Mouse (Mus musculus): ENCODE data around the gene Cyth1.
A peak's percentile ranks its signal among the peaks of the same experiment; 100 is the strongest.

Gene Cyth1

GRCm38 (mm10) chr11:118196824-118197388 is 51.5 kb downstream of the Cyth1 start:
- peak; percentile 54 for DNase-seq

GRCm38 (mm10) chr11:118193390-118194147 is 54.8 kb downstream of the Cyth1 start:
- DNase-seq: peak; percentile 81

GRCm38 (mm10) chr11:118192973-118193372 is 55.4 kb downstream of the Cyth1 start:
- DNase-seq: no peak

- DNase-seq: no peak
Observed at GRCm38 (mm10) chr11:118182768-118183167, 65.6 kb downstream of the Cyth1 start.

- no peak for DNase-seq
Observed at GRCm38 (mm10) chr11:118182353-118182752, 66.0 kb downstream of the Cyth1 start.

- DNase-seq: no peak
Observed at GRCm38 (mm10) chr11:118180199-118180598, 68.2 kb downstream of the Cyth1 start.

GRCm38 (mm10) chr11:118178236-118178635 is 70.2 kb downstream of the Cyth1 start:
- DNase-seq: no peak

GRCm38 (mm10) chr11:118174752-118175151 is 73.6 kb downstream of the Cyth1 start:
- DNase-seq: no peak

GRCm38 (mm10) chr11:118172768-118173167 is 75.6 kb downstream of the Cyth1 start:
- DNase-seq: no peak

- peak; percentile 75 for DNase-seq
Observed at GRCm38 (mm10) chr11:118170333-118170732, 78.1 kb downstream of the Cyth1 start.

- peak; percentile 66 for DNase-seq
Observed at GRCm38 (mm10) chr11:118168714-118169113, 79.7 kb downstream of the Cyth1 start.

- DNase-seq: no peak
Observed at GRCm38 (mm10) chr11:118166626-118167025, 81.8 kb downstream of the Cyth1 start.

GRCm38 (mm10) chr11:118165681-118166080 is 82.7 kb downstream of the Cyth1 start:
- DNase-seq: no peak

GRCm38 (mm10) chr11:118164566-118164965 is 83.8 kb downstream of the Cyth1 start:
- DNase-seq: peak; percentile 91

GRCm38 (mm10) chr11:118162245-118162644 is 86.1 kb downstream of the Cyth1 start:
- peak; percentile 43 for DNase-seq

- DNase-seq: no peak
Observed at GRCm38 (mm10) chr11:118161240-118161639, 87.2 kb downstream of the Cyth1 start.

GRCm38 (mm10) chr11:118160763-118161162 is 87.6 kb downstream of the Cyth1 start:
- DNase-seq: no peak

GRCm38 (mm10) chr11:118158753-118159152 is 89.6 kb downstream of the Cyth1 start:
- no peak for DNase-seq

- DNase-seq: no peak
Observed at GRCm38 (mm10) chr11:118156480-118157060, 91.8 kb downstream of the Cyth1 start.

- no peak for DNase-seq
Observed at GRCm38 (mm10) chr11:118152964-118153363, 95.4 kb downstream of the Cyth1 start.

- no peak for DNase-seq
Observed at GRCm38 (mm10) chr11:118151423-118152180, 96.8 kb downstream of the Cyth1 start.

- DNase-seq: peak; percentile 32
Observed at GRCm38 (mm10) chr11:118150115-118150701, 98.2 kb downstream of the Cyth1 start.
